Mouse (Mus musculus) olfactory bulb, adult 2 months (tissue): ENCODE measurements at regions not wholly inside any gene's neighbourhood (a gene's known extent, or its start where the extent isn't known, plus 50 kb on each side); places are given as distances from the start of the nearest gene placed in this dataset.

Source experiments
- CTCF ChIP-seq: fragments of 200-500 bp; IDR thresholded peaks from 2 replicates; pipeline ENCODE4 v1.5.1; 2012; ENCODE audit warnings: low read depth, mild to moderate bottlenecking, low read length, moderate library complexity; ENCODE audit not compliant: insufficient read depth
- POLR2A ChIP-seq: fragments of 200-500 bp; IDR thresholded peaks from 2 replicates; pipeline ENCODE4 v1.6.1; 2012; ENCODE audit warnings: mild to moderate bottlenecking, low read depth, low read length, moderate library complexity; ENCODE audit not compliant: insufficient read depth

DNA sequence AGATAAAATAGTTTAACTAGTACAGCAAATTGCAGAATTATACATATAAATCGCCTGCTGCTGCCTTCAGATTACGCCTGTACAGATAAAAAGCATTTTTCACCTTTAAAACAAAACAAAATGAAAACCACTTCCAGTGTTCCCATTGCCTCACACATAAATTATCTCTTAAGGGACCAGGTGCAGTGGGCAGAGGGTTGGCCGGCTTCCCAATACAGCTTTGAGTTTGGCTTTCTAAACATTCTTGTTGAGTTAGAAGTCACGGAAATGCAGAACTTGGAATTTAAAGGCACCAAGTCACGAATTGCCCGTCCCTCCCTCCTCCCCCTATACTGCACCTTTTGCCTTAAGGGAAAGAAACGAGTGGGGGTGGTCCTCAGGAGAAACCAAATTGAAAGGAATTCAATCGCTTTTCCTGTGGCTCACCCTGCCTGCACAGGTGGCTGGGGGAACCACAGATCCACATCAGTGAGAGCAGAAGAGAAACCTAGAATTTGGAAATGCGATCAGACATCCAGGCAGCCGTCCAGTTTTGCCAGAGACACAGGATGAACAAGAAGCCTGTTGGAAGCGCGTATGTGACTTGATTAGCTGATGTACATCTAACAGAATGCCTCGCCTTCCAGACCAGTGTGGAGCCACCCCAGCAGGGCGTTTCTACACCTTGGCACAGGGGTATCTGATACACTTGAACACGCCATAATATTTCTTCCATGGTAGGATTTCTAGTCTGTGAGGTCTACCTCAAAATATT lies 64.0 kb upstream of the Skap2 start:
- TF ChIP-seq POLR2A (no peak), CTCF (no peak)
